Mouse (Mus musculus) ovary, adult 10 weeks (tissue): ENCODE data around the gene Smad3. TPM values are rescaled to one million over a fixed set of nuclear protein-coding genes. Genes with fewer than 3 reads are reported as not detected.

Experiments used
- polyA plus RNA-seq: library from polyadenylated mRNA; stranded (reverse); fragments of 350-450 nt; fragmentation: Illumina TruSeq; extraction: RNeasy Lipid Tissue Mini Kit (QIAGEN cat#74804); gene quantifications from one replicate; pipeline ENCODE4 v1.2.3, GENCODE M21; 2014

The Smad3 gene
- polyA plus RNA-seq, result 23.7 TPM

GRCm38 (mm10) chr9:63757865-63758440 is at the start of gene Smad3:
TSS of gene Smad3 (minus strand) at chr9:63757994.

DNA sequence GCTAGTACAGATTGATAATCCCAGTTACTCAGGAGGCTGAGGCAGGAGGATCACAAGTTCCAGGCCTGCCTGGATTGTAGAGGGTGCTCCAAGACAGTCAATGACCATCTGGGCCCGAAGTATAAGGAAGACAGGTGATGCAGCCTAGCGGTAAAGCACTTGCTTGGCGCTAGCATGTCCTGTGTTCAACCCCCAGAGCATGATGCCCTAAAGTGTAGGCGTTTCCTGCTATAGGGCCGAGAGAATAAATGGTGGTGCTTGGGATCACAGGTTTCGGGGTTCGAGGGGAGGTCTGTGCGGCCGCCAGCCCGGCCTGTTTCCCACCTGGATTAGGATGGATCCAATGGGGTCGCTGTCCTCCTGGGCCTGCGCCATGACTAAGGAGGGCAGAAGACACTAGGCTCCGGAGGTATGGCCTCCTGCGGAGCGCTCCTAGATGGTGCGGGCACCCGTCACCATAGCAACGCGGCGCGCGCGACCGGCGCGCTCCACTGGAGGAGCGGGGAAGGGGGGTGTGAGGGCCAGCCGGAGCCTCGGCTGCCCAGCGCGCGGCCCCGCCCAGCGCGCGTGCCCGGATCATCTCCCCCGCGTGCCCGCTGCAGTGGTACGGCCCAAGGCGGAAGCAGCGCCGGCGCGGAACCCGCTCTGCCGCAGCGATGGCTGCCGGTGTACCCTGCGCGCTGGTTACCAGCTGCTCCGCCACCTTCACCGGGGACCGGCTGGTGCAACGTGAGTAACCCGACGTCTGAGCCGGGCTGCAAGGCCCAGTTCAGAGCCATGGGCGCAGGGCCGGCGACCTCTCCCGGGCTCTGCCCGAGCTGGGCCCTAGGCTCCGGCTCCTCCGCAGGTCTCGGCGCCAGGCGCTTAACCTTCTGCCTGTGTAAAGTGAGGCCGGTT is 155.5 kb downstream of the Smad3 start, which contains the start of the genes Iqch and Aagab:
TSS of gene Iqch (minus strand) at position 451 of the 897 bp plus-strand sequence.
TSS of gene Aagab (plus strand) at position 618 of the 897 bp plus-strand sequence.

Other genes with a start within 250 kb of the Smad3 start
- gene Iqch, start 155.5 kb downstream of the Smad3 start, polyA plus RNA-seq, result 0.66 TPM
- 12.7 TPM for gene Aagab, start 155.3 kb downstream of the Smad3 start, polyA plus RNA-seq